Mouse (Mus musculus) forebrain, embryonic 13.5 days (tissue): Measurements from ENCODE around the gene Zbtb34. TPM values are rescaled to one million over a fixed set of nuclear protein-coding genes. Genes with fewer than 3 reads are reported as not detected.

Experiments used
- ATAC-seq: fragments of 200-750 bp; cut with Nextera tagmentation; 2 replicates; pipeline ENCODE4 v1.8.0; 2017
- H3K27ac ChIP-seq: fragments of 300-500 bp; sonication (generic); 2 replicates; pipeline ENCODE4 v1.5.1; 2015; ENCODE audit warnings: inconsistent platforms, mild to moderate bottlenecking, moderate library complexity
- H3K27me3 ChIP-seq: fragments of 300-500 bp; sonication (generic); 2 replicates; pipeline ENCODE4 v1.6.1; 2015; ENCODE audit warnings: mild to moderate bottlenecking, inconsistent platforms
- H3K36me3 ChIP-seq: fragments of 300-500 bp; sonication (generic); 2 replicates; pipeline ENCODE4 v1.6.1; 2015; ENCODE audit warnings: mild to moderate bottlenecking, inconsistent platforms; ENCODE audit not compliant: poor library complexity, severe bottlenecking
- H3K4me1 ChIP-seq: fragments of 300-500 bp; sonication (generic); 2 replicates; pipeline ENCODE4 v1.6.1; 2015; ENCODE audit warnings: inconsistent platforms
- H3K4me2 ChIP-seq: fragments of 300-500 bp; sonication (generic); 2 replicates; pipeline ENCODE4 v1.6.1; 2015; ENCODE audit warnings: inconsistent platforms, mild to moderate bottlenecking, moderate library complexity
- H3K4me3 ChIP-seq: fragments of 300-500 bp; sonication (generic); 2 replicates; pipeline ENCODE4 v1.5.1; 2015; ENCODE audit warnings: mild to moderate bottlenecking, inconsistent platforms
- H3K9ac ChIP-seq: fragments of 300-500 bp; sonication (generic); 2 replicates; pipeline ENCODE4 v1.6.1; 2015; ENCODE audit warnings: mild to moderate bottlenecking, inconsistent platforms
- H3K9me3 ChIP-seq: fragments of 300-500 bp; sonication (generic); replicated peaks from 2 replicates; pipeline ENCODE4 v1.6.1; 2016; ENCODE audit warnings: inconsistent platforms
- WGBS: fragments of 180-500 bp; shearing (Covaris S2); methylation state at CpG from one replicate; pipeline ENCODE4 v1.1.7; 2015; 5-methylcytosine and 5-hydroxymethylcytosine counted together
- microRNA-seq: library from miRNA; unstranded; fragments of <30 nt; microRNA quantifications from one replicate; pipeline ENCODE4, GENCODE M21; 2016
- polyA plus RNA-seq: library from polyadenylated mRNA; unstranded; fragments of >200 nt; fragmentation: Nextera tagmentation; extraction: Ambion mirVana; gene quantifications from 2 replicates; pipeline ENCODE4 v1.2.1, GENCODE M21; 2015

Zbtb34 gene
- polyA plus RNA-seq, 1 experiment from 2014 or later, result 4.8 TPM

DNA sequence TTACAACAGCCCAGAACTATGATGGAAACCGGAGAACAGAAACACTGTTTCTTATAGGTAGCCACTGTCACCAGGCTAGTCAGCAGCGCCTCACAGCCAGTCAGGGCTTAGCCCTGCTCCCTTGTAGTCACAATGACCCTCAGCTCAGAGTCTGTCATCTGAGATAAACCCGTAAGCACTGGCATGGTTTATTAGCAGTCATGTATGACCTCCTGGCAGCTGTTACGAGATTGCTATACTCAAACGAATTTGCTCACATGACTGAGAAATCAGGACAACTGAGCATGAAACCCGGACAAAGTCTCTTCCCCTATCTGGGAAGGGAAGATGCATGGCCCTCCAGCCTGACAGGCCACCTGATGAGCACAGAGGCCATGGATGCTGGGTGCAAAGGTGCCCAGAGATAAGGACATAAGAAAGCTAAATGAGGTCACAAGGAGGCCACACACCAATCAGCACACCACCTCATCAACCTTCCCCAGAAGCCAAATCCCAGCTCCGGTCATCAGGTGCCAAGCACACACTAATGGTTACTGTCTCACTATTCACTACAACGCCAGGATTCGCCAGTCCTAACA, 69.9 kb downstream of the Zbtb34 start:
- 82% methylated on average over 9 of the region's 9 CpGs for WGBS
- Histone ChIP-seq H3K36me3 (peaks cover 18% of the 10 kb centered on the region; the same call in 1 of the 2 replicates), H3K4me3 (no peak overlapping the region), H3K4me2 (no peak overlapping the region), H3K9me3 (no peaks in the 10 kb centered on the region), H3K27me3 (no peaks in the 10 kb centered on the region), H3K27ac (no peak overlapping the region), H3K9ac (no peak overlapping the region), H3K4me1 (peaks cover 38% of the 10 kb centered on the region)
- ATAC-seq, result no peak

- no peak for ATAC-seq
- no peaks in the 10 kb centered on the region for H3K27me3 ChIP-seq
- H3K36me3 ChIP-seq, result peaks cover 18% of the 10 kb centered on the region; the same call in 1 of the 2 replicates
- WGBS, result 91% methylated on average over 3 of the region's 3 CpGs
- H3K4me2 ChIP-seq, result no peak overlapping the region
- no peak overlapping the region for H3K9ac ChIP-seq
- no peaks in the 10 kb centered on the region for H3K9me3 ChIP-seq
- H3K4me1 ChIP-seq, result peaks cover 38% of the 10 kb centered on the region
- H3K4me3 ChIP-seq, result no peak overlapping the region
- no peak overlapping the region for H3K27ac ChIP-seq
Measured at GRCm38 (mm10) chr2:33360564-33360963, 70.6 kb downstream of the Zbtb34 start.

DNA sequence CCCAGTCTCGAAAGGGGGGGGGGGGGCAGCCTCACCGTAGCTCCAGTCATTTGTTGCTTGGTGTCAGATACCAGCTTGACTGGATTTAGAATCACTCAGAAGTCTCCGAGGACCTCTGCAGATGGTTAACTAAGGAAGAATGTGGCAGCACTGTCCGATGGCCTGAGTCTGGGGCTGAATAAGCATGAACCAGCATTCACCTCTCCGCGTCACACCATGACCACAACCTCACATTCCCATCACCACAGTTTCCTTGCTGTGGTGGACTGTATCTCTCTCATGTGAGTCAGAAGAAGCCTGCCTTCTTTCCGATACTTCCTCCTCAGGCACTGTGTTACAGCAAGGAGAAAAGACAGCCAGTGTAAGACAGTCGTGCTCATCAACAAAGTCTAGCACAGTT, 71.9 kb downstream of the Zbtb34 start:
- Histone ChIP-seq H3K4me1 (peaks cover 35% of the 10 kb centered on the region), H3K27ac (no peak overlapping the region), H3K27me3 (no peaks in the 10 kb centered on the region), H3K36me3 (peaks cover 14% of the 10 kb centered on the region; the same call in 1 of the 2 replicates), H3K4me3 (no peak overlapping the region), H3K4me2 (no peak overlapping the region), H3K9me3 (no peaks in the 10 kb centered on the region), H3K9ac (no peak overlapping the region)
- ATAC-seq, result no peak
- 93% methylated on average over 8 of the region's 8 CpGs for WGBS

- 85% methylated on average over 7 of the region's 7 CpGs for WGBS
- Histone ChIP-seq H3K27ac (no peak overlapping the region), H3K4me2 (no peak overlapping the region)
Measured at GRCm38 (mm10) chr2:33357250-33357838, 73.8 kb downstream of the Zbtb34 start.

More at GRCm38 (mm10) chr2:33357250-33357838, 73.8 kb downstream of the Zbtb34 start:
- no peaks in the 10 kb centered on the region for H3K27me3 ChIP-seq
- H3K36me3 ChIP-seq, result peaks cover 14% of the 10 kb centered on the region; the same call in 1 of the 2 replicates
- H3K9me3 ChIP-seq, result no peaks in the 10 kb centered on the region
- no peak overlapping the region for H3K9ac ChIP-seq
- no peak for ATAC-seq
- H3K4me1 ChIP-seq, result peaks cover 48% of the 10 kb centered on the region
- H3K4me3 ChIP-seq, result no peak overlapping the region

Small RNA genes within 50 kb of the gene (microRNA-seq; reads per million reads assigned to microRNA genes)
- not detected for gene Gm25998

Other genes starting within 250 kb of the Zbtb34 start
- gene Angptl2, start 215.3 kb downstream of the Zbtb34 start, polyA plus RNA-seq, result 11.0 and 13.0 TPM in 2 replicates
- 27.2 and 31.1 TPM in 2 replicates for gene Ralgps1, start 59.8 kb downstream of the Zbtb34 start, polyA plus RNA-seq
- gene Zbtb43, start 37.2 kb upstream of the Zbtb34 start, polyA plus RNA-seq, result 27.6 and 29.7 TPM in 2 replicates
- gene Lmx1b, start 209.2 kb upstream of the Zbtb34 start, polyA plus RNA-seq, result 0.12 and 0.54 TPM in 2 replicates